Mouse (Mus musculus) kidney, adult 10 weeks (tissue): ENCODE results near the gene Cyp21a1. TPM values are rescaled to one million over a fixed set of nuclear protein-coding genes. Genes with fewer than 3 reads are reported as not detected.

Experiments used
- polyA plus RNA-seq: library from polyadenylated mRNA; stranded (reverse); fragments of 350-450 nt; fragmentation: Illumina TruSeq; extraction: RNeasy Lipid Tissue Mini Kit (QIAGEN cat#74804); gene quantifications from one replicate; pipeline ENCODE4 v1.2.3, GENCODE M21; 2014; ENCODE audit warnings: low read depth, low replicate concordance

Gene Cyp21a1
- not detected for polyA plus RNA-seq

GRCm38 (mm10) chr17:34804301-34804700 is at the start of gene Cyp21a1:
Cyp21a1 (minus strand) TSS chr17:34804561.

GRCm38 (mm10) chr17:34849722-34850516 is 45.6 kb upstream of the Cyp21a1 start, which contains the start of the genes Skiv2l and Nelfe:
Skiv2l (minus strand) TSS chr17:34850210.
Nelfe (plus strand) TSS chr17:34850391.

GRCm38 (mm10) chr17:34836856-34837221 is 32.5 kb upstream of the Cyp21a1 start, which contains the start of the genes Stk19 and Dxo:
Stk19 (minus strand) TSS chr17:34836945.
Dxo (plus strand) TSS chr17:34837019.

Other genes starting within 250 kb of the Cyp21a1 start
- 0.93 TPM for gene Notch4, start 240.3 kb downstream of the Cyp21a1 start, polyA plus RNA-seq
- 3.8 TPM for gene Gpsm3, start 214.8 kb downstream of the Cyp21a1 start, polyA plus RNA-seq
- gene Pbx2, start 213.3 kb downstream of the Cyp21a1 start, polyA plus RNA-seq: 11.4 TPM
- not detected for gene Ager, start 206.7 kb downstream of the Cyp21a1 start, polyA plus RNA-seq
- gene Rnf5, start 200.9 kb downstream of the Cyp21a1 start, polyA plus RNA-seq: 49.6 TPM
- 2.9 TPM for gene Agpat1, start 200.3 kb downstream of the Cyp21a1 start, polyA plus RNA-seq
- gene Egfl8, start 188.6 kb downstream of the Cyp21a1 start, polyA plus RNA-seq: not detected
- 7.2 TPM for gene Ppt2, start 176.1 kb downstream of the Cyp21a1 start, polyA plus RNA-seq
- 0.57 TPM for gene Prrt1, start 175.0 kb downstream of the Cyp21a1 start, polyA plus RNA-seq
- gene Fkbpl, start 159.8 kb downstream of the Cyp21a1 start, polyA plus RNA-seq: 5.5 TPM
- 1.8 TPM for gene Atf6b, start 157.4 kb downstream of the Cyp21a1 start, polyA plus RNA-seq
- not detected for gene Tnxb, start 134.0 kb downstream of the Cyp21a1 start, polyA plus RNA-seq
- gene C4b, start 60.7 kb downstream of the Cyp21a1 start, polyA plus RNA-seq: not detected
- 2.6 TPM for gene Stk19, start 32.4 kb upstream of the Cyp21a1 start, polyA plus RNA-seq
- gene Dxo, start 32.5 kb upstream of the Cyp21a1 start, polyA plus RNA-seq: 3.0 TPM
- gene Skiv2l, start 45.6 kb upstream of the Cyp21a1 start, polyA plus RNA-seq: 2.3 TPM
- 1.4 TPM for gene Nelfe, start 45.8 kb upstream of the Cyp21a1 start, polyA plus RNA-seq
- gene Cfb, start 58.0 kb upstream of the Cyp21a1 start, polyA plus RNA-seq: 38.0 TPM
- 1.5 TPM for gene Zbtb12, start 74.9 kb upstream of the Cyp21a1 start, polyA plus RNA-seq
- 16.3 TPM for gene Gm20547, start 77.5 kb upstream of the Cyp21a1 start, polyA plus RNA-seq
- 7.3 TPM for gene C2, start 93.7 kb upstream of the Cyp21a1 start, polyA plus RNA-seq
- gene Ehmt2, start 93.9 kb upstream of the Cyp21a1 start, polyA plus RNA-seq: 7.7 TPM
- gene Slc44a4, start 109.9 kb upstream of the Cyp21a1 start, polyA plus RNA-seq: 8.2 TPM
- 25.6 TPM for gene Neu1, start 126.7 kb upstream of the Cyp21a1 start, polyA plus RNA-seq
- 17.9 TPM for gene Hspa1b, start 154.7 kb upstream of the Cyp21a1 start, polyA plus RNA-seq
- gene Gm20481, start 165.4 kb upstream of the Cyp21a1 start, polyA plus RNA-seq: not detected
- gene Hspa1a, start 167.6 kb upstream of the Cyp21a1 start, polyA plus RNA-seq: 8.4 TPM
- gene Hspa1l, start 168.1 kb upstream of the Cyp21a1 start, polyA plus RNA-seq: not detected
- gene Lsm2, start 177.3 kb upstream of the Cyp21a1 start, polyA plus RNA-seq: 12.6 TPM
- gene Vars, start 196.4 kb upstream of the Cyp21a1 start, polyA plus RNA-seq: 5.7 TPM
- gene Vwa7, start 212.0 kb upstream of the Cyp21a1 start, polyA plus RNA-seq: not detected
- gene Sapcd1, start 223.5 kb upstream of the Cyp21a1 start, polyA plus RNA-seq: not detected
- gene Msh5, start 242.2 kb upstream of the Cyp21a1 start, polyA plus RNA-seq: 1.1 TPM
- gene Clic1, start 245.4 kb upstream of the Cyp21a1 start, polyA plus RNA-seq: 25.4 TPM